Mouse (Mus musculus) cerebellum, adult 2 months (tissue): ENCODE data around the gene Lrwd1.

Experiments
- CTCF ChIP-seq: fragments of 200-500 bp; IDR thresholded peaks from 2 replicates; pipeline ENCODE4 v1.5.1; 2011; ENCODE audit warnings: low read depth, mild to moderate bottlenecking, control low read depth, low read length, moderate library complexity, borderline replicate concordance; ENCODE audit not compliant: insufficient read depth
- POLR2A ChIP-seq: fragments of 200-500 bp; IDR thresholded peaks from 2 replicates; pipeline ENCODE4 v1.6.1; 2011; ENCODE audit warnings: low read length, control low read depth, borderline replicate concordance; ENCODE audit not compliant: insufficient read depth

- peak; percentile 34 for TF ChIP-seq CTCF
- no peak for TF ChIP-seq POLR2A
These were observed 7.4 kb upstream of the Lrwd1 start for GRCm38 (mm10) chr5:136143161-136143755.
